Mouse (Mus musculus) naive thymus-derived CD4-positive, alpha-beta T cell, adult 5 months (primary cell): ENCODE data around the gene Ift43. TPM values are rescaled to one million over a fixed set of nuclear protein-coding genes. Genes with fewer than 3 reads are reported as not detected.

ENCODE experiments used
- polyA plus RNA-seq: library from polyadenylated mRNA; unstranded; fragments of 100-300 nt; shearing (Covaris generic); gene quantifications from one replicate; pipeline ENCODE4 v1.2.1, GENCODE M21; 2017

The Ift43 gene
- polyA plus RNA-seq: not detected

DNA sequence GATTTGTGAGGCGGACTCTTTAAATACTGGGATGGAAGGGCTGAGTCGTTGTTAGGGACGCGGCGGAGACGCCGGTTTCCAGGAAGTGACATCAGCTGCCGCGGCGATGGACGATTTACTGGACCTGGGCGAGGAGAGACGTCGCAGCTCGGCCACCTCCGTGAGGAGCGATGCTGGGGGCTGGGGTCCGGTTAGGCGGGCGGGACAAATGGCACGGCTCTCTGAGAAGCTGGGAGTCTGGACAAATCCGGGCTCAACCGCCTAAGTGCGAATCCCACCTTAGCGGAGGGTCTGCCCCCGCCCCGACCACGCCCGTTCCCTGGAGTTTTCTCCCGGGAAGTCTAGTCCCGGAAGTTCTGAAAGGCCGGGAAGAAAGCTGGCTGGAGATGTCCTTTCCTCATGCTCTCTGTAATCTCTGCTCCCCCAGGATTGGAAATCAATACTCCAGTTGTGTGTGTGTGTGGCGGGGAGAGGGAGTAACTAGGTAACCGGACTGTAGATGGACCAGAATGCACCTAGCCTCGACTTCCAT lies at the start of gene Ift43:
Gene Ift43 (plus strand): TSS at position 61 of the 532 bp plus-strand sequence.

DNA sequence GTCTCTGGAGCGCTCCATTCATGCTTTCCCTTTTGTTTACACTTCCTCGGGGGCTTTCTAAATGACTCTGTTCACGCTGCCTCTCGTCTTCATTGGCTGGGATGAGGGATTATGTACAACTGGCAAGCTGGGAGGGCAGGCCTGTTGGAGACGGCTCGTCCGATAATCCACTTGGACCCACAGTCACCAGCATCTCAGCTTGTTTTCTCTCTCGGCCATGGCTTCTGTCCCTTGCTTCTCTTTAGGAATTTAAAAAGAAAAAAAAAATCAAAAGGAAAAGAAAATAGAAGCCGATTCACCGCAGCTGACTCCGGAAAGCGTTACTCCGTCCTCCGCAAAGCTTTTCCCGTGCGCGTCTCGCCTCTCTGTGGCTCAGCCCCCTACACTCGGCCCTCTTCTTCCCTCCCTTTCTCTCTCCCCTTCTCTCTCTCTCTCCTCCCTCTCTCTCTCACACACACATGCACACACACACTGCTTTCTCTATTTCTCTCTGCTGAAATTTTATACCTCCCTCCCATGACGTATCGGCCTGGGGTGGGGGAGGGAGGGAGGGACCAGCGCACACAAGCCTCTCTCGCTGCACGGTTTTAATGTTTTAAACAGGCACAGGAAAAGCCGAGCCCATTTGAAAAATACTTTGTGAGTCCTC lies 3.7 kb upstream of the Ift43 start, which contains the start of gene Tgfb3:
Gene Tgfb3 (minus strand): TSS at position 489 of the 649 bp plus-strand sequence.

Other genes starting within 250 kb of the Ift43 start
- 0.87 TPM for gene Tgfb3, start 3.5 kb upstream of the Ift43 start, polyA plus RNA-seq
- gene Gpatch2l, start 159.3 kb downstream of the Ift43 start, polyA plus RNA-seq: 35.3 TPM